Mouse (Mus musculus) cortical plate, adult 2 months (tissue): ENCODE results near the gene Mfsd2a.

Experiments
- CTCF ChIP-seq: fragments of 200-500 bp; IDR thresholded peaks from 2 replicates; pipeline ENCODE4 v1.5.1; 2011; ENCODE audit warnings: mild to moderate bottlenecking, control low read depth, low read length; ENCODE audit not compliant: insufficient read depth; ENCODE audit errors: extremely low read depth
- POLR2A ChIP-seq: fragments of 200-500 bp; IDR thresholded peaks from 2 replicates; pipeline ENCODE4 v1.6.1; 2011; ENCODE audit warnings: mild to moderate bottlenecking, low read length, control low read depth; ENCODE audit not compliant: insufficient read depth; ENCODE audit errors: extremely low read depth

DNA sequence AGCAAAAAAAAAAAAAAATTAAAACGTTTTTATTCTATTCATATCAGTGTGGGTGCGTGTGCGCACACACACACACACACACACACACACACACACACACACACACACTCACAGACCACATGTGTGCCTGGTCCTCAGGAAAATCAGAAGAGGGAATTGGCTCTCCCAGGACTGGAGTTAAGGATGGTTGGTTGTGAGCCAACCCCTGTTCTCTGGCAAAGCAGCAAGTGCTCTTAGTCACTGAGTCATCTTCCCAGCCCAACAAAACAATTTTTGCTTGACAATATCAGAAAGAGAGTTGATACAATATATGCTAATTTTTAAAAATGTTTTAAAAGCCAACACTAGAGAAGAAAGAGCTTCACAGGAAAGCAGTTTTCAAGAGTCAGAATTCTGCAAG is 23.5 kb downstream of the Mfsd2a start:
- TF ChIP-seq CTCF (no peak), POLR2A (no peak)
